Mouse (Mus musculus) stomach, postnatal 0 days (tissue): Measurements from ENCODE around the gene Atp5h. TPM values are rescaled to one million over a fixed set of nuclear protein-coding genes. Genes with fewer than 3 reads are reported as not detected.

Experiments
- ATAC-seq: fragments of 200-750 bp; cut with Nextera tagmentation; 2 replicates; pipeline ENCODE4 v1.8.0; 2017; ENCODE audit not compliant: low FRiP score, low TSS enrichment
- DNase-seq: peaks from one replicate; pipeline ENCODE4 v3.0.0-alpha.2; 2016; ENCODE audit warnings: low spot score
- H3K27ac ChIP-seq: fragments of 300-500 bp; sonication (generic); replicated peaks from 2 replicates; pipeline ENCODE4 v1.5.1; 2014; ENCODE audit warnings: mild to moderate bottlenecking, control low read depth
- H3K27me3 ChIP-seq: fragments of 300-500 bp; sonication (generic); 2 replicates; pipeline ENCODE4 v1.6.1; 2014; ENCODE audit warnings: low read length; ENCODE audit not compliant: control insufficient read depth, insufficient read depth
- H3K36me3 ChIP-seq: fragments of 300-500 bp; sonication (generic); 2 replicates; pipeline ENCODE4 v1.6.1; 2014; ENCODE audit warnings: low read length, mixed read lengths; ENCODE audit not compliant: control insufficient read depth, insufficient read depth
- H3K4me1 ChIP-seq: fragments of 300-500 bp; sonication (generic); replicated peaks from 2 replicates; pipeline ENCODE4 v1.6.1; 2014; ENCODE audit warnings: antibody characterized with exemption; ENCODE audit not compliant: control insufficient read depth, insufficient read depth
- H3K4me2 ChIP-seq: fragments of 300-500 bp; sonication (generic); replicated peaks from 2 replicates; pipeline ENCODE4 v1.6.1; 2014; ENCODE audit warnings: low read depth, mild to moderate bottlenecking, control low read depth, moderate library complexity
- H3K4me3 ChIP-seq: fragments of 300-500 bp; sonication (generic); 2 replicates; pipeline ENCODE4 v1.5.1; 2014; ENCODE audit warnings: low read depth, low read length, control low read depth
- H3K9ac ChIP-seq: fragments of 300-500 bp; sonication (generic); 2 replicates; pipeline ENCODE4 v1.6.1; 2014; ENCODE audit warnings: mild to moderate bottlenecking, low read length, control low read depth, mixed read lengths
- H3K9me3 ChIP-seq: fragments of 300-500 bp; sonication (generic); 2 replicates; pipeline ENCODE4 v1.6.1; 2016; ENCODE audit warnings: low read length; ENCODE audit not compliant: control insufficient read depth
- CTCF ChIP-seq: IDR thresholded peaks from 2 replicates; pipeline ENCODE4 v1.5.1; 2016; ENCODE audit warnings: antibody characterized with exemption, low read depth, mild to moderate bottlenecking, moderate library complexity
- EP300 ChIP-seq: optimal IDR thresholded peaks from 2 replicates; pipeline ENCODE3; 2016; ENCODE audit warnings: antibody characterized with exemption
- WGBS: fragments of 180-500 bp; shearing (Covaris S2); extraction: QIAGEN DNeasy Blood & Tissue Kit; methylation state at CpG from one replicate; pipeline ENCODE4 v1.1.7; 2014; 5-methylcytosine and 5-hydroxymethylcytosine counted together
- microRNA-seq: library from miRNA; unstranded; fragments of <30 nt; microRNA quantifications from one replicate; pipeline ENCODE4, GENCODE M21; 2016
- polyA plus RNA-seq: library from polyadenylated mRNA; unstranded; fragments of >200 nt; fragmentation: Nextera tagmentation; extraction: Ambion mirVana; gene quantifications from 2 replicates; pipeline ENCODE4 v1.2.1, GENCODE M21; 2015

Atp5h gene
- polyA plus RNA-seq, 1 experiment from 2014 or later, result 916 TPM

DNA sequence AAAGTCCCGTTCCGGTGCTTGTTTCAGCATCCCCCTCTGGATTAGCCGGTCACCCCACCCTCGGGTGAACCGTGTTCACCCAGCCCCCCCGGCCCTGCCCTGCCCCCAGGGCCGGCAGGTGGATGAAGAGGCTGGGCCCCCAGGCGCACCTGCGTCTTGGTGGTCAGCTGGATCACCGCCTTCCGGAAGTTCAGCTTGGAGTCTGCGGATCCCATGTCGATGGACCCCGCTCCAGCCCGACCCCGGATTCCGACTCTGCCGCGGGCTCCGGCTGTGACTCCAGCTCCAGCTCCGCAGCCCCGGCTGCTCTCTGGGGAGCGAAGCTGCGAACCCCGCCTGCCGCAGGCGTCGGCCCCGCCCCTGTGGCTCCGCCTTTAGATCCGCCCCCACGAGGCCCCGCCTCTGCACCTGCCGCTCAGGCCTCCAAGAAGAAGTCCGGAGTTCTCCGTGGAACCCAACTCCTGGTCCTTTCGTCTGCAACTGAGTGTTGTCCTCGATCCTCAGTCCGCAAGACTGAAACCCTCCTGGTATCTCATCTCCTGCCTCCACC lies 52.3 kb downstream of the Atp5h start, which contains the start of gene Hid1:
Gene Hid1 (minus strand): TSS at position 362 of the 550 bp plus-strand sequence.
- H3K27ac ChIP-seq, result peak within 1 kb of the TSS; percentile 75
- peak within 1 kb of the TSS; percentile 64 for H3K9ac ChIP-seq
- no peaks in the 10 kb centered on the region for H3K36me3 ChIP-seq
- WGBS, result under 1% methylated on average over 37 of the region's 39 CpGs
- H3K27me3 ChIP-seq, result no peaks in the 10 kb centered on the region; the same call in 1 of the 2 replicates
- DNase-seq (peak; percentile 94), ATAC-seq (peak; percentile 81)
- peak within 1 kb of the TSS; percentile 80 for H3K4me2 ChIP-seq
- TF ChIP-seq EP300 (no peak), CTCF (no peak)
- H3K4me3 ChIP-seq, result peak within 1 kb of the TSS; percentile 56
- H3K4me1 ChIP-seq, result no peaks in the 10 kb centered on the region
- H3K9me3 ChIP-seq, result no peaks in the 10 kb centered on the region

DNA sequence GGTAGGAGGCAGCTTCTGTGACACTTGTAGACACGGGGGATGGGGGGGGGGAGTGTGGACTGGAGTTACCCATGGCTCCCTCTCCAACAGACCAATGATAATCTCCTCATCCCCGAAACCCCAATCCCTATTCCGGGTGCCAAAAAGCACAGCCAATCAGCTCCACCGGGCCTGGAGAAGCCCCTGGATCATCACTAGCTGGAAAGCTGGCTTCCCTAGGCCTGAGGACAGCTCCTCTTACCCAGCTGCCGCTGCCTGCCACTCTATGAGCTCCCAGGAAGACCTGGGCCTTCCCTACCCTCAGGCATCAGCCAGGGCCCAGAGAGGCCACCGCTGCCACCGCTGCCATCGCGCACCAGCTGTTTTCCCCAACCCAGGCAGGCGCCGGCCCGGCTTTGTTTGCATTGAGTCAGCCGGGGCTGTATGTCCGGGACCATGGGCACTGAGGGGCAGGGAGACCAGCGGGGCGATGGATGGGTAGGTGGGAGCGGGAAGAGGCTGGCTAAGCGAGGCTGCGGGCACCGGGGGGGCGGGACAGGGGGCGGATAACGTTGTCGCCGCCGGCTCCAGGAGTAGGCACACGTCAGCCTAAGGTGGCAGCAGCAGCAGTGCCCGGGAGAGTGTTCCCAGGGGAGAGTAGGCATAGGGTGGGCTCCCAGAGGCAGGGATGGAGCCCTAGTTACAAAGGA lies 52.9 kb downstream of the Atp5h start:
- Histone ChIP-seq H3K4me3 (peak overlapping the region; percentile 56), H3K9ac (peak overlapping the region; percentile 64), H3K4me1 (no peaks in the 10 kb centered on the region), H3K27ac (peak overlapping the region; percentile 75), H3K36me3 (no peaks in the 10 kb centered on the region), H3K27me3 (no peaks in the 10 kb centered on the region; the same call in 1 of the 2 replicates), H3K9me3 (no peaks in the 10 kb centered on the region), H3K4me2 (peak overlapping the region; percentile 80)
- TF ChIP-seq CTCF (no peak), EP300 (no peak)
- peak; percentile 33 for ATAC-seq
- WGBS, result 4% methylated on average over 28 of the region's 28 CpGs
- DNase-seq, result peak; percentile 78

DNA sequence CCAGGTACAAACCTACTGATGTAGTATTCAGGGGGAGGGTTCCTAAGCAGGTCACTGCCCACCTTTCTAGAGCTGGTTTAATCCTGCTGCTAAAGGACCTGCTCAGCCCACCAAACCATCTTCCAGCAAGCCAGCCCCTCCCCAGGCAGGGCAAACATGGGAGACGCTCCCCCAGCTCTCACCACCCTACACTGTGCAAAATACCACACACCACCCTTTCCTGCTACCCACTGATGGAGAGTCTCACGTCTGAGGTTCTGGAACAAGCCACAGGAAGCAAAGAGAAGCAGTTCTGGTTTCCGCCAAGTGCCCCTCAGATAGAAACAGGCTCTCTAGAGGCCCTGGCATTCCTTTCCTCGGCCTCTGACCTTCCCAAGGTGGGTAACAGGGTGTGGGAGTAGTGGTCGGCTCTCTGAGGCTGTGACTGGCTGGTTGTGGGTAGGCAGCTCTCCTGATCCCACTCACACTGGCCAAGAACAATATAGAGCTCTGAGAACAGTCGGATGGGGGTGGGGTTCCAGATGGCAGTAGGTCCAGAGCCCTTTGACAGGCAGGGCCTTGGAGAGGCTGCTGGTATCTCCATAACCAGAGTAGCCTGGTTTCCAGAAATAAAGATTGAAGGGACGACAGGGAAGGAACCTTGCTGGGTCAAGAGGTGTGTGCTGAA lies 53.6 kb downstream of the Atp5h start:
- peak overlapping the region; percentile 75 for H3K27ac ChIP-seq
- TF ChIP-seq EP300 (no peak), CTCF (no peak)
- WGBS, result 40% methylated on average over 7 of the region's 7 CpGs
- H3K4me3 ChIP-seq, result peak overlapping the region; percentile 56
- H3K4me1 ChIP-seq, result no peaks in the 10 kb centered on the region
- no peaks in the 10 kb centered on the region for H3K9me3 ChIP-seq
- H3K36me3 ChIP-seq, result no peaks in the 10 kb centered on the region
- no peak for ATAC-seq
- 0 out of 2 replicates have a peak overlapping the region, but pooled peaks have one; percentile 64 for H3K9ac ChIP-seq
- DNase-seq, result no peak
- H3K27me3 ChIP-seq, result no peaks in the 10 kb centered on the region; the same call in 1 of the 2 replicates
- H3K4me2 ChIP-seq, result peak overlapping the region; percentile 80

Small RNAs within 50 kb of the gene (microRNA-seq; reads per million reads assigned to microRNA genes)
- not detected for gene Mir3968

Other genes with a start within 250 kb of the Atp5h start
- gene Tmem104, start 232.5 kb downstream of the Atp5h start, polyA plus RNA-seq, result 6.3 and 8.2 TPM in 2 replicates
- gene Nat9, start 232.1 kb downstream of the Atp5h start, polyA plus RNA-seq, result 17.7 and 18.1 TPM in 2 replicates
- not detected in 2 replicates for gene Grin2c, start 152.7 kb downstream of the Atp5h start, polyA plus RNA-seq
- 6.7 and 7.3 TPM in 2 replicates for gene Fdxr, start 142.9 kb downstream of the Atp5h start, polyA plus RNA-seq
- 1.3 and 1.5 TPM in 2 replicates for gene Fads6, start 122.3 kb downstream of the Atp5h start, polyA plus RNA-seq
- 4.2 and 4.7 TPM in 2 replicates for gene Otop2, start 112.8 kb downstream of the Atp5h start, polyA plus RNA-seq
- gene Ush1g, start 97.9 kb downstream of the Atp5h start, polyA plus RNA-seq, result 0.34 and 0.36 TPM in 2 replicates
- gene Otop3, start 85.2 kb downstream of the Atp5h start, polyA plus RNA-seq, result 20.5 and 21.0 TPM in 2 replicates
- 37.5 and 42.7 TPM in 2 replicates for gene Hid1, start 52.2 kb downstream of the Atp5h start, polyA plus RNA-seq
- 3.9 and 4.1 TPM in 2 replicates for gene Cdr2l, start 38.0 kb downstream of the Atp5h start, polyA plus RNA-seq
- gene Mrpl58, start 16.2 kb downstream of the Atp5h start, polyA plus RNA-seq, result 138 and 144 TPM in 2 replicates
- 11.6 and 13.0 TPM in 2 replicates for gene Kctd2, start 166 bp upstream of the Atp5h start, polyA plus RNA-seq
- 0.10 and 0.13 TPM in 2 replicates for gene Trim80, start 20.6 kb upstream of the Atp5h start, polyA plus RNA-seq
- gene Slc16a5, start 42.5 kb upstream of the Atp5h start, polyA plus RNA-seq, result 14.4 and 17.3 TPM in 2 replicates
- gene Armc7, start 55.7 kb upstream of the Atp5h start, polyA plus RNA-seq, result 6.3 and 6.5 TPM in 2 replicates
- 145 and 152 TPM in 2 replicates for gene Nt5c, start 71.9 kb upstream of the Atp5h start, polyA plus RNA-seq
- gene Jpt1, start 94.4 kb upstream of the Atp5h start, polyA plus RNA-seq, result 356 and 371 TPM in 2 replicates
- gene Sumo2, start 116.3 kb upstream of the Atp5h start, polyA plus RNA-seq, result 533 and 539 TPM in 2 replicates
- gene Nup85, start 144.5 kb upstream of the Atp5h start, polyA plus RNA-seq, result 44.6 and 47.2 TPM in 2 replicates
- 52.6 and 58.4 TPM in 2 replicates for gene Mrps7, start 184.0 kb upstream of the Atp5h start, polyA plus RNA-seq
- 5.2 TPM in 2 replicates for gene Gga3, start 184.1 kb upstream of the Atp5h start, polyA plus RNA-seq
- 48.9 and 52.3 TPM in 2 replicates for gene Mif4gd, start 193.0 kb upstream of the Atp5h start, polyA plus RNA-seq
- 12.5 and 14.0 TPM in 2 replicates for gene Slc25a19, start 208.3 kb upstream of the Atp5h start, polyA plus RNA-seq